In genomic region chr15:100073696-100074453, GRCm38 (mm10) we compare ENCODE assay signal across 14 mouse cellular contexts. TPM values are rescaled to one million over a fixed set of nuclear protein-coding genes. Genes with fewer than 3 reads are reported as not detected.
DNase-seq lines count a peak whose midpoint lies in the region; ATAC-seq lines count a peak whose summit lies in the region.
"Had no signal": no experiment of that assay in that cellular context is flagged by ENCODE, and none has a peak within 500 bp of the region (broad histone marks: within the 10 kb centered on the region; RNA-seq: fewer than 3 reads in every experiment).

No protein-coding gene starts in this region.

- H3K4me3 ChIP-seq in heart, embryonic 10.5 days, result no peak overlapping the region
- H3K4me3 ChIP-seq in lung, embryonic 15.5 days, result no peak overlapping the region
- no peak overlapping the region for H3K4me3 ChIP-seq in hindbrain, embryonic 16.5 days (ENCODE audit: low read length)
- no peak overlapping the region for H3K4me3 ChIP-seq in liver, embryonic 16.5 days (ENCODE audit: low read depth, low read length)
- H3K4me3 ChIP-seq: forebrain, embryonic 15.5 days had no signal

- 73% methylated on average over 9 of the region's 9 CpGs for WGBS in heart, embryonic 10.5 days
- 50% methylated on average over 9 of the region's 9 CpGs for WGBS in lung, embryonic 15.5 days
- 80% methylated on average over 9 of the region's 9 CpGs for WGBS in hindbrain, embryonic 16.5 days
- 59% methylated on average over 9 of the region's 9 CpGs for WGBS in liver, embryonic 16.5 days (ENCODE audit: insufficient replicate concordance)

- ATAC-seq in lung, embryonic 15.5 days (ENCODE audit: borderline replicate concordance, extremely low read depth, low FRiP score, low TSS enrichment), result peak; percentile 31; the same call in 1 of the 2 replicates
- ATAC-seq in hindbrain, embryonic 16.5 days, result no peak
- peak; percentile 43; the same call in 1 of the 2 replicates for ATAC-seq in liver, embryonic 16.5 days (ENCODE audit: low read depth)
- ATAC-seq: forebrain, embryonic 15.5 days; Patski had no signal

- no peak for DNase-seq in heart, embryonic 10.5 days (ENCODE audit: low spot score)
- DNase-seq in heart, postnatal 36 days, result no peak
- DNase-seq in lung, postnatal 25 days (ENCODE audit: low spot score), result no peak
- no peak for DNase-seq in embryo, embryonic 10 days (ENCODE audit: low spot score)
- no peak for DNase-seq in retina, postnatal 1 day
- DNase-seq: adrenal gland, postnatal 10 days; cerebellum, postnatal 14 days; heart, postnatal 10 days; left cerebral cortex, postnatal 4 days had no signal

- H3K27me3 ChIP-seq in heart, embryonic 10.5 days (ENCODE audit: insufficient read depth, poor library complexity, severe bottlenecking), result no peaks in the 10 kb centered on the region
- no peaks in the 10 kb centered on the region for H3K27me3 ChIP-seq in lung, embryonic 15.5 days
- no peaks in the 10 kb centered on the region for H3K27me3 ChIP-seq in hindbrain, embryonic 16.5 days (replicated peaks; ENCODE audit: control insufficient read depth, insufficient read depth, low read length)
- no peaks in the 10 kb centered on the region for H3K27me3 ChIP-seq in liver, embryonic 16.5 days (ENCODE audit: control insufficient read depth, insufficient read depth, low read depth, low read length)
- H3K27me3 ChIP-seq: forebrain, embryonic 15.5 days; Patski had no signal

- peaks cover 42% of the 10 kb centered on the region for H3K4me1 ChIP-seq in heart, embryonic 10.5 days
- H3K4me1 ChIP-seq in lung, embryonic 15.5 days, result peaks cover 35% of the 10 kb centered on the region
- peaks cover 21% of the 10 kb centered on the region for H3K4me1 ChIP-seq in hindbrain, embryonic 16.5 days (ENCODE audit: control insufficient read depth, insufficient read depth, low read depth, low read length)
- peaks cover 21% of the 10 kb centered on the region for H3K4me1 ChIP-seq in liver, embryonic 16.5 days (ENCODE audit: control insufficient read depth, low read depth, low read length)

- H3K9me3 ChIP-seq in heart, embryonic 10.5 days, result no peaks in the 10 kb centered on the region
- no peaks in the 10 kb centered on the region for H3K9me3 ChIP-seq in lung, embryonic 15.5 days
- no peaks in the 10 kb centered on the region for H3K9me3 ChIP-seq in hindbrain, embryonic 16.5 days (ENCODE audit: control insufficient read depth, low read length)
- H3K9me3 ChIP-seq in liver, embryonic 16.5 days (replicated peaks; ENCODE audit: control insufficient read depth, low read length), result no peaks in the 10 kb centered on the region
- H3K9me3 ChIP-seq: forebrain, embryonic 15.5 days had no signal

- peak overlapping the region; percentile 16; the same call in 1 of the 2 replicates for H3K4me2 ChIP-seq in lung, embryonic 15.5 days
- no peak overlapping the region for H3K4me2 ChIP-seq in hindbrain, embryonic 16.5 days (ENCODE audit: low read length)
- H3K4me2 ChIP-seq in liver, embryonic 16.5 days (ENCODE audit: low read depth, low read length), result no peak overlapping the region
- H3K4me2 ChIP-seq: forebrain, embryonic 15.5 days had no signal

- no peaks in the 10 kb centered on the region for H3K36me3 ChIP-seq in heart, embryonic 10.5 days
- no peaks in the 10 kb centered on the region for H3K36me3 ChIP-seq in lung, embryonic 15.5 days
- no peaks in the 10 kb centered on the region for H3K36me3 ChIP-seq in hindbrain, embryonic 16.5 days (ENCODE audit: control insufficient read depth, insufficient read depth, low read length)
- no peaks in the 10 kb centered on the region for H3K36me3 ChIP-seq in liver, embryonic 16.5 days (ENCODE audit: control insufficient read depth, insufficient read depth)
- H3K36me3 ChIP-seq: forebrain, embryonic 15.5 days had no signal

- H3K27ac ChIP-seq in heart, embryonic 10.5 days, result peak overlapping the region; percentile 42
- peak overlapping the region; percentile 78 for H3K27ac ChIP-seq in lung, embryonic 15.5 days
- H3K27ac ChIP-seq in hindbrain, embryonic 16.5 days (ENCODE audit: low read depth, low read length), result 0 out of 2 replicates have a peak overlapping the region, but pooled peaks have one; percentile 5
- H3K27ac ChIP-seq in liver, embryonic 16.5 days (ENCODE audit: low read length), result peak overlapping the region; percentile 49; the same call in 1 of the 2 replicates
- H3K27ac ChIP-seq: forebrain, embryonic 15.5 days had no signal

- H3K9ac ChIP-seq in lung, embryonic 15.5 days, result no peak overlapping the region
- no peak overlapping the region for H3K9ac ChIP-seq in hindbrain, embryonic 16.5 days (ENCODE audit: low read depth, low read length)
- H3K9ac ChIP-seq in liver, embryonic 16.5 days (ENCODE audit: low read depth, low read length), result no peak overlapping the region
- H3K9ac ChIP-seq: forebrain, embryonic 15.5 days had no signal

- intact Hi-C loops in heart, postnatal 36 days (cut with DNase I), result no loop called here

RNA-seq across cellular contexts. Expression of gene Dip2b, which starts 35.4 kb away (rescaled TPM):
- polyA plus RNA-seq in heart, embryonic 10.5 days (2016; fragmentation: Nextera tagmentation; extraction: Ambion mirVana), result 12.2 and 14.0 TPM in 2 replicates
- total RNA-seq in heart, postnatal 36 days (2021), result 10 to 100 TPM; 21.0 to 21.5 TPM
- 9.1 and 10.5 TPM in 2 replicates for polyA plus RNA-seq in lung, embryonic 15.5 days (2015; fragmentation: Nextera tagmentation; extraction: Ambion mirVana)
- polyA plus RNA-seq in hindbrain, embryonic 16.5 days (2015; fragmentation: Nextera tagmentation; extraction: Ambion mirVana), result 12.4 and 16.4 TPM in 2 replicates
- 2.4 and 3.0 TPM in 2 replicates for polyA plus RNA-seq in liver, embryonic 16.5 days (2015; fragmentation: Nextera tagmentation; extraction: Ambion mirVana)

Comparison
In these comparisons a context has a peak if more than half of its experiments do, and no peak if none do; other contexts are left out.
1. H3K27ac ChIP-seq: peak in every context shown above with its lines; median percentile 78 in lung, embryonic 15.5 days; 49 in liver, embryonic 16.5 days; 42 in heart, embryonic 10.5 days; 5 in hindbrain, embryonic 16.5 days.